Mouse (Mus musculus): ENCODE data around the gene Rad18.

The Rad18 gene

GRCm38 (mm10) chr6:112686485-112686884, 10.0 kb downstream of the Rad18 start:
- no peak for DNase-seq (ENCODE audit: low spot score in 2 of 2)

GRCm38 (mm10) chr6:112684065-112684464, 12.4 kb downstream of the Rad18 start:
- DNase-seq (ENCODE audit: low spot score in 2 of 2): no peak

GRCm38 (mm10) chr6:112632071-112632470, 64.4 kb downstream of the Rad18 start:
- DNase-seq (ENCODE audit: low spot score in 2 of 2): no peak

- DNase-seq (ENCODE audit: low spot score in 2 of 2): no peak
Observed at GRCm38 (mm10) chr6:112630291-112630690, 66.2 kb downstream of the Rad18 start.

- DNase-seq (ENCODE audit: low spot score in 2 of 2): no peak
Observed at GRCm38 (mm10) chr6:112628301-112628700, 68.2 kb downstream of the Rad18 start.

- DNase-seq (ENCODE audit: low spot score in 2 of 2): no peak
Observed at GRCm38 (mm10) chr6:112622321-112622720, 74.2 kb downstream of the Rad18 start.

GRCm38 (mm10) chr6:112620027-112620426, 76.5 kb downstream of the Rad18 start:
- DNase-seq (ENCODE audit: low spot score in 2 of 2): no peak

GRCm38 (mm10) chr6:112617728-112618318, 78.7 kb downstream of the Rad18 start:
- no peak for DNase-seq (ENCODE audit: low spot score in 2 of 2)

- no peak for DNase-seq (ENCODE audit: low spot score in 2 of 2)
Observed at GRCm38 (mm10) chr6:112609027-112609426, 87.5 kb downstream of the Rad18 start.

GRCm38 (mm10) chr6:112603866-112604265, 92.6 kb downstream of the Rad18 start:
- DNase-seq (ENCODE audit: low spot score in 2 of 2): no peak

- DNase-seq (ENCODE audit: low spot score in 2 of 2): no peak
Observed at GRCm38 (mm10) chr6:112594971-112595370, 101.5 kb downstream of the Rad18 start.

GRCm38 (mm10) chr6:112587912-112588311, 108.6 kb downstream of the Rad18 start:
- DNase-seq (ENCODE audit: low spot score in 2 of 2): no peak

- no peak for DNase-seq (ENCODE audit: low spot score in 2 of 2)
Observed at GRCm38 (mm10) chr6:112586999-112587398, 109.5 kb downstream of the Rad18 start.

- no peak for DNase-seq (ENCODE audit: low spot score in 2 of 2)
Observed at GRCm38 (mm10) chr6:112584961-112585360, 111.5 kb downstream of the Rad18 start.

GRCm38 (mm10) chr6:112582022-112582421, 114.5 kb downstream of the Rad18 start:
- no peak for DNase-seq (ENCODE audit: low spot score in 2 of 2)

GRCm38 (mm10) chr6:112577198-112577597, 119.3 kb downstream of the Rad18 start:
- DNase-seq (ENCODE audit: low spot score in 2 of 2): no peak

- DNase-seq (ENCODE audit: low spot score in 2 of 2): no peak
Observed at GRCm38 (mm10) chr6:112574558-112574957, 121.9 kb downstream of the Rad18 start.

GRCm38 (mm10) chr6:112570413-112570812, 126.1 kb downstream of the Rad18 start:
- DNase-seq (ENCODE audit: low spot score in 2 of 2): no peak
